Mouse (Mus musculus): Measurements from ENCODE around the gene Tdrkh. TPM values are rescaled to one million over a fixed set of nuclear protein-coding genes. Genes with fewer than 3 reads are reported as not detected.
A peak's percentile ranks its signal among the peaks of the same experiment; 100 is the strongest.

The Tdrkh gene
- polyA plus RNA-seq, 1 experiment from 2014 or later, result 67.8 TPM

DNA sequence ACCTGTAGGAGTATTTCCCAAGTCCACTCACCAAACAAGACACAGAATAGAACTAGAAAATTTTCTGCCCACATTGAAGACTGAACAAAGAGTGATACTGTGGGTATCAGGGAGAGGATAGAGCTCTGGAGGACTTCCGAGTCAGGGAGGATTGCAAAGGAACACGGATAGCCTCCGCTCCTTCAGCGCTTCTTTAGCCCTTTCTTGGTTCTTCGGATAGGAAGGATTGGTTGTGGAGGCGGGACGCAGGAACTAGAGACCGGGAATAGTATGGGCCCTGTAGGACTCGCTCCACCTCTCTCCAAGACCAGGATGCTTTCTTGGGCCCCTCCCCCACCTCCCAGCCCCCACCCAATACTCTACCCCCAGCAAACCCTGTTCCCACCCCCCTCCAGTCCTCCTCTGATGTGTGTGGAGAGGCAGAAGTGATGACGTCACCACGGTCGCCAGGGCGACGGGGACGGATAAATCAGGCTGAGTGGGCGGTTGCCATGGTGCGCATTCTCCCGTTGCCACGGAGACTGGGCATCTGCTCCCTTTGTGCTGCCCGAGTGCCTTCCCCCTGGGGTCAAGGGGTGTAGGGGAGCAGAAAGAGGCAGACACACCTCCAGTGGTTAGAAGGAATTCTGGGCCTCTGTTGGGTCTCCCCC lies 70.8 kb downstream of the Tdrkh start:
- H3K9me3 ChIP-seq, result no peaks in the 10 kb centered on the region
- peak overlapping the region; percentile 48 for H3K4me2 ChIP-seq
- peak overlapping the region; percentile 21 for H3K4me3 ChIP-seq (replicated peaks)
- peak overlapping the region; percentile 92 for H3K27ac ChIP-seq
- peaks cover 6% of the 10 kb centered on the region; the same call in 1 of the 2 replicates for H3K27me3 ChIP-seq
- H3K9ac ChIP-seq, result 0 out of 2 replicates have a peak overlapping the region, but pooled peaks have one; percentile 12
- H3K36me3 ChIP-seq (replicated peaks), result peaks cover 55% of the 10 kb centered on the region
- H3K4me1 ChIP-seq, result peaks cover 94% of the 10 kb centered on the region
- peak; percentile 95 for ATAC-seq (ENCODE audit: low FRiP score)
- WGBS, result 2% methylated on average over 20 of the region's 20 CpGs

Other genes with a start within 250 kb of the Tdrkh start
- gene Gm10696, start 235.1 kb upstream of the Tdrkh start, polyA plus RNA-seq (2016; fragmentation: Nextera tagmentation; extraction: Ambion mirVana), result not detected in 2 replicates
- gene Gm5286, start 216.6 kb upstream of the Tdrkh start, polyA plus RNA-seq (2016; fragmentation: Nextera tagmentation; extraction: Ambion mirVana), result not detected in 2 replicates
- gene Gm4778, start 149.2 kb upstream of the Tdrkh start, polyA plus RNA-seq (2016; fragmentation: Nextera tagmentation; extraction: Ambion mirVana), result not detected in 2 replicates
- 11.9 and 12.5 TPM in 2 replicates for gene Them4, start 103.2 kb upstream of the Tdrkh start, polyA plus RNA-seq (2016; fragmentation: Nextera tagmentation; extraction: Ambion mirVana)
- gene Them5, start 71.2 kb upstream of the Tdrkh start, polyA plus RNA-seq (2016; fragmentation: Nextera tagmentation; extraction: Ambion mirVana), result 0.31 and 0.32 TPM in 2 replicates
- 0.87 and 1.8 TPM in 2 replicates for gene C2cd4d, start 50.8 kb upstream of the Tdrkh start, polyA plus RNA-seq (2016; fragmentation: Nextera tagmentation; extraction: Ambion mirVana)
- gene Rorc, start 40.5 kb upstream of the Tdrkh start, polyA plus RNA-seq (2016; fragmentation: Nextera tagmentation; extraction: Ambion mirVana), result 1.3 and 2.0 TPM in 2 replicates
- 0.78 and 0.82 TPM in 2 replicates for gene Lingo4, start 14.8 kb upstream of the Tdrkh start, polyA plus RNA-seq (2016; fragmentation: Nextera tagmentation; extraction: Ambion mirVana)
- 63.2 and 63.9 TPM in 2 replicates for gene Mrpl9, start 30.0 kb downstream of the Tdrkh start, polyA plus RNA-seq (2016; fragmentation: Nextera tagmentation; extraction: Ambion mirVana)
- 1.0 and 1.3 TPM in 2 replicates for gene Oaz3, start 30.6 kb downstream of the Tdrkh start, polyA plus RNA-seq (2016; fragmentation: Nextera tagmentation; extraction: Ambion mirVana)
- 218 and 251 TPM in 2 replicates for gene Celf3, start 65.0 kb downstream of the Tdrkh start, polyA plus RNA-seq (2016; fragmentation: Nextera tagmentation; extraction: Ambion mirVana)
- gene Riiad1, start 67.1 kb downstream of the Tdrkh start, polyA plus RNA-seq (2016; fragmentation: Nextera tagmentation; extraction: Ambion mirVana), result 18.1 and 19.7 TPM in 2 replicates
- gene Snx27, start 169.4 kb downstream of the Tdrkh start, polyA plus RNA-seq (2016; fragmentation: Nextera tagmentation; extraction: Ambion mirVana), result 67.5 and 70.5 TPM in 2 replicates
- not detected in 2 replicates for gene Gm10972, start 229.8 kb downstream of the Tdrkh start, polyA plus RNA-seq (2016; fragmentation: Nextera tagmentation; extraction: Ambion mirVana)
- 3.2 TPM in 2 replicates for gene Tuft1, start 245.6 kb downstream of the Tdrkh start, polyA plus RNA-seq (2016; fragmentation: Nextera tagmentation; extraction: Ambion mirVana)